Mouse (Mus musculus) liver, embryonic 13.5 days (tissue): ENCODE data around the gene Gas7. TPM values are rescaled to one million over a fixed set of nuclear protein-coding genes. Genes with fewer than 3 reads are reported as not detected.

Experiments
- ATAC-seq: fragments of 200-750 bp; cut with Nextera tagmentation; 2 replicates; pipeline ENCODE4 v1.8.0; 2017; ENCODE audit warnings: low read depth, mild to moderate bottlenecking, moderate number of reproducible peaks, moderate library complexity
- DNase-seq: peaks from one replicate; pipeline ENCODE4 v3.0.0; 2022
- H3K27ac ChIP-seq: fragments of 300-500 bp; sonication (generic); 2 replicates; pipeline ENCODE4 v1.5.1; 2015; ENCODE audit warnings: moderate library complexity, mild to moderate bottlenecking, inconsistent platforms
- H3K27me3 ChIP-seq: fragments of 300-500 bp; sonication (generic); 2 replicates; pipeline ENCODE4 v1.6.1; 2015; ENCODE audit warnings: mild to moderate bottlenecking, inconsistent platforms
- H3K36me3 ChIP-seq: fragments of 300-500 bp; sonication (generic); 2 replicates; pipeline ENCODE4 v1.6.1; 2015; ENCODE audit warnings: mild to moderate bottlenecking, inconsistent platforms
- H3K4me1 ChIP-seq: fragments of 300-500 bp; sonication (generic); replicated peaks from 2 replicates; pipeline ENCODE4 v1.6.1; 2015; ENCODE audit warnings: inconsistent platforms
- H3K4me2 ChIP-seq: fragments of 300-500 bp; sonication (generic); 2 replicates; pipeline ENCODE4 v1.6.1; 2015; ENCODE audit warnings: inconsistent platforms, mild to moderate bottlenecking, moderate library complexity
- H3K4me3 ChIP-seq: fragments of 300-500 bp; sonication (generic); replicated peaks from 2 replicates; pipeline ENCODE4 v1.5.1; 2015; ENCODE audit warnings: mild to moderate bottlenecking, inconsistent platforms
- H3K9ac ChIP-seq: fragments of 300-500 bp; sonication (generic); 2 replicates; pipeline ENCODE4 v1.6.1; 2015; ENCODE audit warnings: mild to moderate bottlenecking, inconsistent platforms
- H3K9me3 ChIP-seq: fragments of 300-500 bp; sonication (generic); replicated peaks from 2 replicates; pipeline ENCODE4 v1.6.1; 2016; ENCODE audit warnings: inconsistent platforms
- WGBS: fragments of 180-500 bp; shearing (Covaris S2); methylation state at CpG from one replicate; pipeline ENCODE4 v1.1.7; 2015; ENCODE audit not compliant: insufficient replicate concordance; 5-methylcytosine and 5-hydroxymethylcytosine counted together
- polyA plus RNA-seq: library from polyadenylated mRNA; unstranded; fragments of >200 nt; fragmentation: Nextera tagmentation; extraction: Ambion mirVana; gene quantifications from 2 replicates; pipeline ENCODE4 v1.2.1, GENCODE M21; 2015

The Gas7 gene
- polyA plus RNA-seq, 1 experiment from 2014 or later: 1.5 TPM

DNA sequence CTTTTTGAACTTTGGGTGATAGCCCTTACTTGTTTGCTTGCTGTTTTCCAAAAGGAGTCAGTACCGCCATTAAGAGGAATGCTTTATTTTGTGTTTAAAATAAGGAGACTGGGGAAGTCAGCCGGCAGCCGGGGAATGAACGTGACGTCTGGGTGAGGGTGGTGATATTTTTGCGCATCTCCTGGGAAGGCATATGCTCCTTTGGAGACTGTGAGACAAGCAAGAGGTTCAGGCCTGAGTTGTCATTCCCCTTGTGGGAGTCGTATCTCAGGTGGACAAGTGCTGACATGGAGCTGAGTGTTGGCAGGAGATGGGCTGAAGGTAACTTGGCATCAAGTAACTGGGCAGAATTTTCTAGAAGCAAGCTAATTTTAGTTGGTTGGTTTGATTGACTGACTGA is 142.2 kb downstream of the Gas7 start:
- H3K27ac ChIP-seq: no peak overlapping the region
- H3K4me2 ChIP-seq: no peak overlapping the region
- WGBS: 68% methylated on average over 7 of the region's 7 CpGs
- H3K36me3 ChIP-seq: no peaks in the 10 kb centered on the region
- ATAC-seq: no peak
- no peak overlapping the region for H3K9ac ChIP-seq
- no peaks in the 10 kb centered on the region for H3K27me3 ChIP-seq
- H3K4me3 ChIP-seq: no peak overlapping the region
- H3K4me1 ChIP-seq: 0 out of 2 replicates have a peak, but pooled peaks cover 2% of the 10 kb centered on the region
- no peaks in the 10 kb centered on the region for H3K9me3 ChIP-seq
- DNase-seq: no peak

- H3K27ac ChIP-seq: no peak overlapping the region
- no peaks in the 10 kb centered on the region for H3K36me3 ChIP-seq
- no peak overlapping the region for H3K9ac ChIP-seq
- ATAC-seq (no peak), DNase-seq (no peak)
- no peaks in the 10 kb centered on the region for H3K9me3 ChIP-seq
- no peaks in the 10 kb centered on the region for H3K27me3 ChIP-seq
- H3K4me3 ChIP-seq: no peak overlapping the region
- WGBS: 61% methylated on average over 1 of the region's 1 CpGs
- no peak overlapping the region for H3K4me2 ChIP-seq
- 0 out of 2 replicates have a peak, but pooled peaks cover 2% of the 10 kb centered on the region for H3K4me1 ChIP-seq
Observed at GRCm38 (mm10) chr11:67599141-67599540, 143.9 kb downstream of the Gas7 start.

DNA sequence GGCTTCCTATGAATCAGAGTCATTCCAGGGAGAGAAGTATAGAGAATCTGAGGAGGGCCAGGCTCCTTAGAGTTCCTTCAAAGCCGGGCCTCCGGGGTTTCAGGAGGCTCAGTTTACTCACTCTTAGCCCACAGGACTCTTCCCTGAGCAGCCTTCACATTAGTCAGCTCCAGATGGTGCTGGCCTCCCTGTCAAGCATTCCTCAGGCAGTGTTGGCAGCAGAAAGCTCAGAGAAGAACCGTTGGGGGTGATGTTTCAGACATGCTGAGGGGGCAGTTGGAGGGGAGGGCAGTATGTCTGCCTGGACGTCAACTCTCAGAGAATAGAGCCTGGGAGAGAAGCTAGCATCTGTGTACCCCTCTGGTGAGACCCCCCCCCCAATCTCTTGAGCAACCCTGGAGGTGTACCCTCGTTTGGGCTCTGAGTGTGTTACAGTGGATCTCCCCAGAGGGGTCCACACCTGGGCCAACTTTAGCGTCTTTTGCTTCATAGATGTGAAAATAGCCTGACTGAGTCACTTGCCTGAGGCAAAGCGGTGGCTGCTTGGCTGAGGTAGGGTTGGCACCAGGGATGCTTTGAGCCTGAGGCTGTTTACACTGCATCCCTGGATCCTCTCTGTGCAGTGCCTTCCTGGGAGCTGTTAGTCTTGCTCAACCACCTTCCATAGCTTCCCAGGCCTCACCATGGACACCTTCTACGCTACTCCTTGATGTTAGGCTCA is 145.6 kb downstream of the Gas7 start:
- no peak overlapping the region for H3K9ac ChIP-seq
- H3K4me3 ChIP-seq: no peak overlapping the region
- no peaks in the 10 kb centered on the region for H3K27me3 ChIP-seq
- H3K4me1 ChIP-seq: 0 out of 2 replicates have a peak, but pooled peaks cover 2% of the 10 kb centered on the region
- DNase-seq: no peak
- H3K4me2 ChIP-seq: no peak overlapping the region
- no peak for ATAC-seq
- no peak overlapping the region for H3K27ac ChIP-seq
- H3K36me3 ChIP-seq: no peaks in the 10 kb centered on the region
- WGBS: 53% methylated on average over 8 of the region's 8 CpGs
- H3K9me3 ChIP-seq: no peaks in the 10 kb centered on the region

- WGBS: 69% methylated on average over 12 of the region's 12 CpGs
- H3K4me2 ChIP-seq: no peak overlapping the region
- H3K36me3 ChIP-seq: no peaks in the 10 kb centered on the region
- no peaks in the 10 kb centered on the region for H3K27me3 ChIP-seq
- DNase-seq (no peak), ATAC-seq (no peak)
- 0 out of 2 replicates have a peak, but pooled peaks cover 2% of the 10 kb centered on the region for H3K4me1 ChIP-seq
- H3K27ac ChIP-seq: no peak overlapping the region
- no peak overlapping the region for H3K9ac ChIP-seq
- no peaks in the 10 kb centered on the region for H3K9me3 ChIP-seq
- H3K4me3 ChIP-seq: no peak overlapping the region
Observed at GRCm38 (mm10) chr11:67602711-67603369, 147.6 kb downstream of the Gas7 start.

- H3K36me3 ChIP-seq: no peaks in the 10 kb centered on the region
- no peak overlapping the region for H3K27ac ChIP-seq
- no peaks in the 10 kb centered on the region for H3K27me3 ChIP-seq
- H3K4me1 ChIP-seq: 0 out of 2 replicates have a peak, but pooled peaks cover 2% of the 10 kb centered on the region
- whole genome bisulfite sequencing: 7% methylated on average over 2 of the region's 2 CpGs
- H3K4me3 ChIP-seq: no peak overlapping the region
- no peak overlapping the region for H3K9ac ChIP-seq
- ATAC-seq (no peak), DNase-seq (no peak)
- no peak overlapping the region for H3K4me2 ChIP-seq
- H3K9me3 ChIP-seq: no peaks in the 10 kb centered on the region
Observed at GRCm38 (mm10) chr11:67604481-67604880, 149.2 kb downstream of the Gas7 start.

DNA sequence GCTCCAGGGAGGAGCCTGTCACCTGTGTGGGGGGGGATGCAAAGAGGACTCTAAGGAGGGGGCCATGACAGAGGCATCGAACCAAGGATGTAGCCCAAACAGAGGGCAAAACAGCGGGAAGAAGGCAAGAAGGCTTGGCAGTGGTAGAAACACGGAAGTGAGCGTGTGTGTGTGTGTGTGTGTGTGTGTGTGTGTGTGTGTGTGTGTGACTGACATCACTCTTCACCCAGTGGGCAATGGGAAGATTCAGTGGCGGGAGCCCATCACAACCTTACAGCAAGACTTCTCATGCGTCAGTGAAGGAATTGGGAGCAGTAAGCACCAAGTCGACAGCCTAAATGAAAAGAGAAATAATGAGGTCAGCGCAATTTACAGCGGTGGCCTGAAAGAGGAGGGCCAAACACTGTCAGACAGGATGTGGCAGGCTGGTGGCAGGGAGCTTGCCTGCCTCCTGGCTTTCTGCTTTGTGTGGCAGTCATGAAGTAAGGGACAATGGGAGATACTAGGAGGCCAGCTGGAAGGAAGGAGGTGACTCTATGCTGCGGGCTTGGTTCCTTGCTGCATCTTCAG is 153.0 kb downstream of the Gas7 start:
- no peak overlapping the region for H3K9ac ChIP-seq
- no peaks in the 10 kb centered on the region for H3K9me3 ChIP-seq
- no peaks in the 10 kb centered on the region for H3K36me3 ChIP-seq
- no peak overlapping the region for H3K4me2 ChIP-seq
- no peak for ATAC-seq
- no peaks in the 10 kb centered on the region for H3K4me1 ChIP-seq
- no peak overlapping the region for H3K4me3 ChIP-seq
- no peaks in the 10 kb centered on the region for H3K27me3 ChIP-seq
- WGBS: 49% methylated on average over 10 of the region's 10 CpGs
- no peak for DNase-seq
- no peak overlapping the region for H3K27ac ChIP-seq

DNA sequence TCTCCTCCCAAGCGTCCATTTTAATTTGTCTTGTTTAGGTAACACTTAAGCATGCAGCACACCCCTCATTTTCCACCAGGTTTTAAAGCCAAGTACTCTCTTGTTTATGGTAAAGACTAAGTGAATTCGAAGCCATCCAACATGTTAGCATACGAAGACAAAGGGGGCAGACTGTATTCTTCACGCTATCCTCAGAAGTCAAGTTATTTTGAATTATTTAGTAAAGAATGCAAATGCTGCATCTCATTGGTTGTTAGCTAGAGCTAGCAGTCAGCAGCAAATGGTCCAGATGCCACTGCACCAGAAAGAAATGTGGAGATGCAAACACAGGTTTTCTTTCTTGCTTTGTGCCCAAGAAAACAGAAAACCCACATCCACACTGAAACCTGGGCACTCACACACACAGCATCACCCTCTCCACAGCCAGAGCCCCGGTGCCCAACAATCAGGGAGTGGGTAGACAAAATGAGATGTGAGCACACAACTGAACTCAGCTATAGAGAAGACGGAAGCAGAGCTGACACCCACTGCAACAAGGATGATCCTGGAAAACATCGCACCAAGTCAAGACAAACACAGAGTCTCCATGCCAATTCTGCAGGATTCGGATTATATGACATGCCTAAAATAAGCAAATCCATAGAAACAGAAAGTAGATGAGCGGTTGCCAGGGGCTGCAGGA is 157.1 kb downstream of the Gas7 start:
- Histone ChIP-seq H3K9me3 (no peaks in the 10 kb centered on the region), H3K4me3 (no peak overlapping the region), H3K4me1 (no peaks in the 10 kb centered on the region), H3K27ac (no peak overlapping the region), H3K27me3 (no peaks in the 10 kb centered on the region), H3K36me3 (no peaks in the 10 kb centered on the region), H3K4me2 (no peak overlapping the region), H3K9ac (no peak overlapping the region)
- DNase-seq (no peak), ATAC-seq (no peak)
- WGBS: 65% methylated on average over 9 of the region's 9 CpGs

GRCm38 (mm10) chr11:67616557-67617239 is 161.5 kb downstream of the Gas7 start:
- DNase-seq: no peak
- no peak overlapping the region for H3K9ac ChIP-seq
- H3K9me3 ChIP-seq: no peaks in the 10 kb centered on the region
- H3K4me2 ChIP-seq: no peak overlapping the region
- ATAC-seq: no peak
- no peaks in the 10 kb centered on the region for H3K36me3 ChIP-seq
- H3K4me3 ChIP-seq: no peak overlapping the region
- no peaks in the 10 kb centered on the region for H3K27me3 ChIP-seq
- 68% methylated on average over 13 of the region's 13 CpGs for WGBS
- H3K27ac ChIP-seq: no peak overlapping the region
- H3K4me1 ChIP-seq: no peaks in the 10 kb centered on the region

DNA sequence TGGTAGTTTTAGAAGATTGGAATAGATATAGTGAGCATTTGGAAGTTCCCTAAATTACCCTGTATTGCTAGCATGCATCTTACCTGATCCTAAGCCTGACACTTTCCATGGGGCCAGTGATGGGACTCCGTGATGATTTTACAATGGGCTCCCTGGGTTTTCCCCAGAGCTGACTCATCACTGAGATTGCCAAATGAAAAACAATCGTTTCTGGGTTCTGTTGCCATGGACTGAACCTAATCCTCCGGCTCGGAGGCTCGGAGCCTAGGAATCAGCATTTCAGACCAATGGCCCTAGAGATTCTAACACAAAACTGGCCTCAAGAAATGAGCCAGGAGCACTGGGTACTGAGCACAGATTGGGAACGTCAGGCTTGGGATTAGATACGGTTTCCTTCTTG is 167.1 kb downstream of the Gas7 start:
- Histone ChIP-seq H3K27me3 (no peaks in the 10 kb centered on the region), H3K36me3 (no peaks in the 10 kb centered on the region), H3K9me3 (no peaks in the 10 kb centered on the region), H3K27ac (no peak overlapping the region), H3K4me2 (no peak overlapping the region), H3K4me3 (no peak overlapping the region), H3K9ac (no peak overlapping the region), H3K4me1 (peaks cover 2% of the 10 kb centered on the region; the same call in 1 of the 2 replicates)
- 59% methylated on average over 7 of the region's 7 CpGs for WGBS
- ATAC-seq: no peak
- DNase-seq: no peak

DNA sequence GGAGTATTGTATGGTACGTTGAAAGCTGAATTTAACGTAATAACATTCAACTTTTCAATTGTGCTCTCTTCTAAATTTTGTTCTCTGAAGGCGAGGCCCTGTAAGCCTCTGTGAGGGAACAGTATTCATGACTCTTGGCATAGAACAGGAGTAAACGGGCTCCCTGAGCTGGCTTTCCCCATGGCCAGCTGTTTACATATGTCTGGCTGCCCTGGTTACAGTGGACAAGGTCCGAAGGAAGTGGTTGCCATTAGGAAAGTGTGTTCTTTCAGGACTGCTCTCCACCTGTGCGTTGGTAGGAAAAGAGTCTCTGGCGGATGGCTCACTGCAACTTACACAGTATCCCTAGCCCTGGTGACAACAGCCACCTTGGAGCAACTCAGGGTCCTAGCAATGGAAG is 171.9 kb downstream of the Gas7 start:
- Histone ChIP-seq H3K27ac (no peak overlapping the region), H3K4me1 (peaks cover 13% of the 10 kb centered on the region; the same call in 1 of the 2 replicates), H3K4me3 (no peak overlapping the region), H3K9me3 (no peaks in the 10 kb centered on the region), H3K9ac (no peak overlapping the region), H3K4me2 (no peak overlapping the region), H3K27me3 (no peaks in the 10 kb centered on the region), H3K36me3 (no peaks in the 10 kb centered on the region)
- ATAC-seq: peak; percentile 48; the same call in 1 of the 2 replicates
- WGBS: 64% methylated on average over 7 of the region's 7 CpGs
- DNase-seq: no peak

DNA sequence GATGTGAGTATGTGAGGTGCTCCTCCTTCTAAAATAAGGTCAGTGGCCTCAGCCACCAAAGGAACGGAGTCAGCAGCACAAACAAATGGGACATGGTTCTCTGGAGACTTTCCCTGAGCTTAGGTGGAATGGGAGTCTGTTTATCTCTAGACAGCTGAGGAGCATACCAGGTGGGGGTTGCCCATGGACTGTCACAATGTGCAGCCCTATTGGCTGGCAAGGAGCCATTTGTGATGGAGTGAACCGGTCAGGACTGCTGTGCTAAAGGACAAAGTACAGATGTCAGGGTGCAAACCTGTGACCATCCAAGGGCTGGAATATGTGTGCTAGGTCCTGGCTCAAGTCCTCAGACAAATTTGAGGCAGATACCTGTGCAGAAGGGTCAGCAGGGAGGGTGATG is 173.3 kb downstream of the Gas7 start:
- Histone ChIP-seq H3K9me3 (no peaks in the 10 kb centered on the region), H3K4me1 (peaks cover 13% of the 10 kb centered on the region; the same call in 1 of the 2 replicates), H3K27ac (no peak overlapping the region), H3K9ac (no peak overlapping the region), H3K36me3 (no peaks in the 10 kb centered on the region), H3K4me3 (no peak overlapping the region), H3K4me2 (no peak overlapping the region), H3K27me3 (no peaks in the 10 kb centered on the region)
- ATAC-seq (peak; percentile 72), DNase-seq (no peak)
- 60% methylated on average over 2 of the region's 2 CpGs for whole genome bisulfite sequencing
